Mouse (Mus musculus): ENCODE results near the gene Jmjd1c. TPM values are rescaled to one million over a fixed set of nuclear protein-coding genes. Genes with fewer than 3 reads are reported as not detected.
A peak's percentile ranks its signal among the peaks of the same experiment; 100 is the strongest.

The Jmjd1c gene
- polyA plus RNA-seq, 1 experiment from 2014 or later, result 56.5 TPM

DNA sequence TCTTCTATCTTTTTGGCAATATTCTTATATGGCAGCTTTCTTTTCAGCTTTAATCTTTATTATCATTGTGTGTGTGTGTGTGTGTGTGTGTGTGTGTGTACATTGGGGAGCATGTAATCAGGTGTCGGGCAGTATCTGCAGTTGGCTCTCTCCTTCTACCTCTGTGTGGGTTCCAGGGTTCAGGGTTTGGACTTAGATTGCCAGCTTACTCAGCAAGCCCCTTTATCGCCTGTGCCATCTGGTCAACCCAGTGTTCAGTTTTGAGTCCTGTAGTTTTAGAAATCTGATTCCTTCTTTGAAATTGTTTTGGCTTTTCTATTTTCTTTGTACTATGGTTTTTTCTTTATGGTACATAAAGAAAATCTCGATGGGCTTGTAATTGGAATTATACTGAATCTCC, 58.7 kb downstream of the Jmjd1c start:
- no peaks in the 10 kb centered on the region for H3K4me1 ChIP-seq
- no peak for ATAC-seq (ENCODE audit: low FRiP score, low read depth)
- no peak overlapping the region for H3K27ac ChIP-seq (replicated peaks)

DNA sequence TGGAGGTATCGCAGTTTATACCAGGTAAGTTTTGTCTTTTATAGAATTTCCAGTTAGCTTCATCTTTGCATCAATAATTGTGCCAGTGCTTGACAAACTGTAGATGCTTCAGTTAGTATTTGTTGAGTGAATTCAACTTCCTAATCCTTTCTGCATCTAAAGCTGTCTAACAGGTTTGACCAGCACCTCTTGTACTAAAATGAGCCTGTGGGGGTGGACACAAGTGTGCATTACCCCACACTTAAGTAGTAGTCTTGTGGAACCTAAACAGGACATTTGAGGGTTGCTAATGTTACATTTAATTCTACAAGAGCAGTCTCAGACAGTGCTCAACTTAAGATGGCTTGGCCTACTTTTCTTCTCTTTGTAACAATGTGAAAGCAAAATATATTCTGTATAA, 78.1 kb downstream of the Jmjd1c start:
- no peak overlapping the region for H3K4me2 ChIP-seq (replicated peaks)
- H3K27ac ChIP-seq (replicated peaks), result no peak overlapping the region
- 100% methylated on average over 1 of the region's 1 CpGs for WGBS
- no peak overlapping the region for H3K4me3 ChIP-seq
- no peaks in the 10 kb centered on the region for H3K4me1 ChIP-seq
- no peaks in the 10 kb centered on the region for H3K9me3 ChIP-seq
- no peaks in the 10 kb centered on the region for H3K27me3 ChIP-seq
- no peak for ATAC-seq (ENCODE audit: low FRiP score, low read depth)
- H3K36me3 ChIP-seq, result no peaks in the 10 kb centered on the region
- no peak overlapping the region for H3K9ac ChIP-seq (replicated peaks)

More for the DNA sequence above, 58.7 kb downstream of the Jmjd1c start:
- Histone ChIP-seq H3K36me3 (peaks cover 6% of the 10 kb centered on the region), H3K27me3 (no peaks in the 10 kb centered on the region), H3K4me2 (replicated peaks) (no peak overlapping the region), H3K9me3 (no peaks in the 10 kb centered on the region), H3K9ac (replicated peaks) (no peak overlapping the region), H3K4me3 (no peak overlapping the region)
- 96% methylated on average over 3 of the region's 3 CpGs for WGBS

- 86% methylated on average over 7 of the region's 7 CpGs for WGBS
Measured at GRCm38 (mm10) chr10:67176031-67176430, 80.1 kb downstream of the Jmjd1c start.

DNA sequence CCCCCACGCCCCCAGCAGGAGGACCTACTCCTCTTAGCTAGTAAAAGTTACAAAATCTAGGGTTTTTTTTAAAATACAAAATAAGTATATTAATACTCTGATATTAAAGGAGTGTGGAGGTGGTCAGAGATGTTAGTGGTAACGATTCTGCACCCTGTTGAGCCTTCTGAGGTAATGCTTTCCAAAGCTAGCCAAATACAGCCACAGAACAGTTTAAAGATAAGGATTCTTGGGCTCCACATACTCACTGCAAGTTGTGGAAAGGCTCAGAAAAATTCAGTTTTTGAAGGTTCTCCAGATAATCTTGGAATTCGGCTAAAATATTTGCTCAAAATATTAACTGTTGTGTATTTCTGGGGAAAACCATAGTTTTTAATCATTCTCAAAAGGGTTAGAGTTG, 81.0 kb downstream of the Jmjd1c start:
- WGBS, result 56% methylated on average over 3 of the region's 3 CpGs
- no peaks in the 10 kb centered on the region for H3K36me3 ChIP-seq
- no peak overlapping the region for H3K9ac ChIP-seq (replicated peaks)
- H3K9me3 ChIP-seq, result no peaks in the 10 kb centered on the region
- no peak overlapping the region for H3K4me2 ChIP-seq (replicated peaks)
- no peaks in the 10 kb centered on the region for H3K27me3 ChIP-seq
- no peaks in the 10 kb centered on the region for H3K4me1 ChIP-seq
- no peak overlapping the region for H3K4me3 ChIP-seq
- no peak overlapping the region for H3K27ac ChIP-seq (replicated peaks)
- no peak for ATAC-seq (ENCODE audit: low FRiP score, low read depth)

More at GRCm38 (mm10) chr10:67176031-67176430, 80.1 kb downstream of the Jmjd1c start:
- Histone ChIP-seq H3K27me3 (no peaks in the 10 kb centered on the region), H3K9me3 (no peaks in the 10 kb centered on the region), H3K9ac (replicated peaks) (no peak overlapping the region), H3K4me2 (replicated peaks) (no peak overlapping the region), H3K27ac (replicated peaks) (no peak overlapping the region), H3K36me3 (no peaks in the 10 kb centered on the region), H3K4me3 (no peak overlapping the region), H3K4me1 (no peaks in the 10 kb centered on the region)
- no peak for ATAC-seq (ENCODE audit: low FRiP score, low read depth)

- H3K4me3 ChIP-seq, result no peak overlapping the region
- H3K4me1 ChIP-seq, result no peaks in the 10 kb centered on the region
- no peak overlapping the region for H3K27ac ChIP-seq (replicated peaks)
- H3K27me3 ChIP-seq, result no peaks in the 10 kb centered on the region
- H3K9me3 ChIP-seq, result no peaks in the 10 kb centered on the region
- no peak overlapping the region for H3K9ac ChIP-seq (replicated peaks)
- WGBS, result 91% methylated on average over 4 of the region's 4 CpGs
- no peak for ATAC-seq (ENCODE audit: low FRiP score, low read depth)
- no peaks in the 10 kb centered on the region for H3K36me3 ChIP-seq
- H3K4me2 ChIP-seq (replicated peaks), result no peak overlapping the region
Measured at GRCm38 (mm10) chr10:67177410-67177809, 81.5 kb downstream of the Jmjd1c start.

- Histone ChIP-seq H3K36me3 (no peaks in the 10 kb centered on the region), H3K4me3 (no peak overlapping the region), H3K27me3 (no peaks in the 10 kb centered on the region), H3K27ac (replicated peaks) (no peak overlapping the region), H3K4me2 (replicated peaks) (no peak overlapping the region), H3K4me1 (peaks cover 4% of the 10 kb centered on the region; the same call in 1 of the 2 replicates), H3K9ac (replicated peaks) (no peak overlapping the region), H3K9me3 (no peaks in the 10 kb centered on the region)
- WGBS, result 95% methylated on average over 8 of the region's 8 CpGs
- no peak for ATAC-seq (ENCODE audit: low FRiP score, low read depth)
Measured at GRCm38 (mm10) chr10:67180021-67180420, 84.1 kb downstream of the Jmjd1c start.

- Histone ChIP-seq H3K9ac (replicated peaks) (no peak overlapping the region), H3K9me3 (no peaks in the 10 kb centered on the region), H3K4me2 (replicated peaks) (no peak overlapping the region), H3K4me3 (no peak overlapping the region), H3K27me3 (no peaks in the 10 kb centered on the region), H3K27ac (replicated peaks) (no peak overlapping the region), H3K4me1 (peaks cover 4% of the 10 kb centered on the region; the same call in 1 of the 2 replicates), H3K36me3 (no peaks in the 10 kb centered on the region)
- 77% methylated on average over 5 of the region's 5 CpGs for WGBS
- ATAC-seq (ENCODE audit: low FRiP score, low read depth), result no peak
Measured at GRCm38 (mm10) chr10:67180799-67181198, 84.9 kb downstream of the Jmjd1c start.

- Histone ChIP-seq H3K27me3 (no peaks in the 10 kb centered on the region), H3K9me3 (no peaks in the 10 kb centered on the region), H3K27ac (replicated peaks) (no peak overlapping the region), H3K9ac (replicated peaks) (no peak overlapping the region), H3K4me2 (replicated peaks) (no peak overlapping the region), H3K4me3 (no peak overlapping the region), H3K36me3 (no peaks in the 10 kb centered on the region), H3K4me1 (peaks cover 13% of the 10 kb centered on the region)
- no peak for ATAC-seq (ENCODE audit: low FRiP score, low read depth)
- 79% methylated on average over 3 of the region's 3 CpGs for WGBS
Measured at GRCm38 (mm10) chr10:67182651-67183050, 86.7 kb downstream of the Jmjd1c start.

DNA sequence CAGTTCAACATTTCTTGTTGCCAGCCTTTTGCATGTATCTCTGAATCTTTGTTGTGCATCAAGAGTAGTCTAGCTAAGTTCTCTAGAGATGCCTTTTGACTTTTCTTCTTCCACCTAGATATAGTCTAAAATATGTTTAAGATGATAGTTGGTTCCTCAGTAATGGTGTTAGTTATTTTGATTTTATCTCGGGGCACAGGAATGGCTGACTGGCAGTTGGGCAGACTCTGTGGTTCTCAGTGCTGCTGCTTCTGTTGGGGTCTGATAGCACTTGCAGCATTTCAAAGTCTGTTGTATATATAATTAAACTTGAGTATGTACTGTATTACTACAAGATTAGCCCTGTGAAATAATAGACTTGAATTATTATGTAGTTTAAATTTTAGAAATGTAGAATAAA, 87.2 kb downstream of the Jmjd1c start:
- Histone ChIP-seq H3K27ac (replicated peaks) (no peak overlapping the region), H3K4me1 (peaks cover 16% of the 10 kb centered on the region), H3K9ac (replicated peaks) (no peak overlapping the region), H3K36me3 (no peaks in the 10 kb centered on the region), H3K27me3 (no peaks in the 10 kb centered on the region), H3K4me2 (replicated peaks) (no peak overlapping the region), H3K9me3 (no peaks in the 10 kb centered on the region), H3K4me3 (no peak overlapping the region)
- WGBS, result 85% methylated on average over 1 of the region's 1 CpGs
- ATAC-seq (ENCODE audit: low FRiP score, low read depth), result no peak

GRCm38 (mm10) chr10:67184441-67185070, 88.6 kb downstream of the Jmjd1c start:
- WGBS, result 39% methylated on average over 3 of the region's 3 CpGs
- no peak for ATAC-seq (ENCODE audit: low FRiP score, low read depth)

GRCm38 (mm10) chr10:67185491-67186081, 89.7 kb downstream of the Jmjd1c start:
- Histone ChIP-seq H3K27me3 (no peaks in the 10 kb centered on the region), H3K4me3 (peak overlapping the region; percentile 47), H3K4me1 (peaks cover 22% of the 10 kb centered on the region), H3K27ac (replicated peaks) (peak overlapping the region; percentile 94), H3K9me3 (no peaks in the 10 kb centered on the region), H3K36me3 (no peaks in the 10 kb centered on the region), H3K9ac (replicated peaks) (peak overlapping the region; percentile 68), H3K4me2 (replicated peaks) (peak overlapping the region; percentile 61)
- ATAC-seq (ENCODE audit: low FRiP score, low read depth), result peak; percentile 90
- WGBS, result under 1% methylated on average over 23 of the region's 23 CpGs

More at GRCm38 (mm10) chr10:67184441-67185070, 88.6 kb downstream of the Jmjd1c start:
- no peak overlapping the region for H3K9ac ChIP-seq (replicated peaks)
- H3K9me3 ChIP-seq, result no peaks in the 10 kb centered on the region
- no peaks in the 10 kb centered on the region for H3K27me3 ChIP-seq
- H3K4me1 ChIP-seq, result peaks cover 22% of the 10 kb centered on the region
- H3K4me3 ChIP-seq, result no peak overlapping the region
- no peak overlapping the region for H3K27ac ChIP-seq (replicated peaks)
- H3K36me3 ChIP-seq, result no peaks in the 10 kb centered on the region
- H3K4me2 ChIP-seq (replicated peaks), result no peak overlapping the region

DNA sequence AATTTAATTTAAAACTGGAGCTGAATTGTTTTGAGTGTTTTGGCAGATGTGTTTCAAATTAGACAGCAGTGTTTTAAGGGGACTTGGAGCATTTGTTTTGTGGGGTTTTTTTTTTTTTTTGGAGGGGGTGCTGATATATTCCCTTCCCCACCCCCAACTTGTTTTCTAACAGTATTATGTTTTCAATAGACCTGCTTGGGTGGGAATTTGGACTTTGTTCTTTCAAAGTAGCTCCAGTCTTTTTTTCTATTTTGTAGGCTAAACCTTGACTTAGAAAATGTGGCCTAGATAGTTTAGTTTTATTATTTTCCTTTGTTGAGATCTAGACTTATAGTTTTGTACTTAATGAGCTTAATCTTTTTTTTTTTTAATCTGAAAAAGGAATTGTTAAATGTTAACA, 90.6 kb downstream of the Jmjd1c start:
- ATAC-seq (ENCODE audit: low FRiP score, low read depth), result no peak
- H3K27ac ChIP-seq (replicated peaks), result peak overlapping the region; percentile 94
- H3K9me3 ChIP-seq, result no peaks in the 10 kb centered on the region
- peak overlapping the region; percentile 61 for H3K4me2 ChIP-seq (replicated peaks)
- H3K9ac ChIP-seq (replicated peaks), result 0 out of 2 replicates have a peak overlapping the region, but pooled peaks have one; percentile 68
- H3K27me3 ChIP-seq, result no peaks in the 10 kb centered on the region
- H3K4me3 ChIP-seq, result peak overlapping the region; percentile 47
- peaks cover 22% of the 10 kb centered on the region for H3K4me1 ChIP-seq
- no peaks in the 10 kb centered on the region for H3K36me3 ChIP-seq

Data from midbrain, embryonic 12.5 days (tissue).